Mouse (Mus musculus) inflammation-experienced regulatory T-cells, adult 6 months (primary cell): Measurements from ENCODE around the gene Olfr1448. TPM values are rescaled to one million over a fixed set of nuclear protein-coding genes. Genes with fewer than 3 reads are reported as not detected.
"Not testable (repeated sequence)": the region's sequence is repeated elsewhere in the genome, so short reads cannot be mapped to it uniquely, and the experiment has no call there.

ENCODE experiments used
- ATAC-seq: one replicate; pipeline ENCODE4 v1.8.0; 2017
- polyA plus RNA-seq, 3 experiments: library from polyadenylated mRNA; unstranded; fragments of 100-300 nt; shearing (Covaris generic); gene quantifications; one replicate each; pipeline ENCODE4 v1.2.1; 2017

The Olfr1448 gene
- not detected for polyA plus RNA-seq

GRCm38 (mm10) chr19:12924319-12924718, at the start of gene Olfr1448:
TSS of gene Olfr1448 (minus strand) at chr19:12924419.
- no peak for ATAC-seq

GRCm38 (mm10) chr19:12970082-12970481, 45.9 kb upstream of the Olfr1448 start:
- not testable (repeated sequence) for ATAC-seq

- ATAC-seq: no peak
These were observed 25.7 kb upstream of the Olfr1448 start, which contains the start of gene Olfr1450 for GRCm38 (mm10) chr19:12949958-12950357. TSS of gene Olfr1450 (plus strand) at chr19:12950258.

GRCm38 (mm10) chr19:12930540-12930939, 6.3 kb upstream of the Olfr1448 start, which contains the start of gene Olfr1449:
TSS of gene Olfr1449 (plus strand) at chr19:12930840.
- no peak for ATAC-seq

- no peak for ATAC-seq
These were observed 20.6 kb downstream of the Olfr1448 start, which contains the start of gene Olfr1447 for GRCm38 (mm10) chr19:12903643-12904042. TSS of gene Olfr1447 (minus strand) at chr19:12903743.

- no peak for ATAC-seq
These were observed 30.8 kb downstream of the Olfr1448 start, which contains the start of gene Olfr1446 for GRCm38 (mm10) chr19:12893424-12893823. TSS of gene Olfr1446 (minus strand) at chr19:12893524.

GRCm38 (mm10) chr19:12883555-12883954, 40.7 kb downstream of the Olfr1448 start, which contains the start of gene Olfr1445:
TSS of gene Olfr1445 (plus strand) at chr19:12883855.
- no peak for ATAC-seq

Other genes with a start within 250 kb of the Olfr1448 start
- not detected for gene Olfr1443, start 246.3 kb downstream of the Olfr1448 start, polyA plus RNA-seq
- not detected for gene Keg1, start 228.6 kb downstream of the Olfr1448 start, polyA plus RNA-seq
- gene Cntf, start 158.8 kb downstream of the Olfr1448 start, polyA plus RNA-seq: 1 to 10 TPM; 2.4 to 4.2 (median 3.7) TPM
- 10 to 100 TPM; 17.7 to 22.3 (median 19.1) TPM for gene Zfp91, start 128.3 kb downstream of the Olfr1448 start, polyA plus RNA-seq
- 100 to 1,000 TPM; 257 to 302 (median 261) TPM for gene Lpxn, start 128.2 kb downstream of the Olfr1448 start, polyA plus RNA-seq
- gene Gm5244, start 77.7 kb downstream of the Olfr1448 start, polyA plus RNA-seq: under 1 TPM; 0.47 to 0.91 (median 0.54) TPM
- gene Olfr1444, start 67.1 kb downstream of the Olfr1448 start, polyA plus RNA-seq: 1 to 10 TPM in 1 of 3 experiments, under 1 TPM in 2; 0.70 to 1.3 (median 0.74) TPM
- not detected for gene Olfr1445, start 40.6 kb downstream of the Olfr1448 start, polyA plus RNA-seq
- not detected for gene Olfr1446, start 30.9 kb downstream of the Olfr1448 start, polyA plus RNA-seq
- not detected for gene Olfr1447, start 20.7 kb downstream of the Olfr1448 start, polyA plus RNA-seq
- gene Olfr1449, start 6.4 kb upstream of the Olfr1448 start, polyA plus RNA-seq: not detected
- gene Olfr1450, start 25.8 kb upstream of the Olfr1448 start, polyA plus RNA-seq: not detected
- not detected for gene Olfr1451, start 70.6 kb upstream of the Olfr1448 start, polyA plus RNA-seq
- not detected for gene Olfr1453, start 103.9 kb upstream of the Olfr1448 start, polyA plus RNA-seq
- not detected for gene Olfr1454, start 136.2 kb upstream of the Olfr1448 start, polyA plus RNA-seq
- not detected for gene Olfr1457, start 173.5 kb upstream of the Olfr1448 start, polyA plus RNA-seq
- not detected for gene Olfr1458, start 182.4 kb upstream of the Olfr1448 start, polyA plus RNA-seq
- under 1 TPM in 1 of 3 experiments, not detected in 2; 0.08 TPM for gene Olfr1459, start 225.1 kb upstream of the Olfr1448 start, polyA plus RNA-seq
- not detected for gene Olfr1461, start 238.6 kb upstream of the Olfr1448 start, polyA plus RNA-seq